Mouse (Mus musculus): ENCODE data around the gene Zc3h6.

Gene Zc3h6

GRCm38 (mm10) chr2:129035381-129035780 lies 68.2 kb downstream of the Zc3h6 start:
- no peak for DNase-seq (ENCODE audit: low spot score)

- peak; percentile 14 for DNase-seq (ENCODE audit: low spot score)
These were observed 71.3 kb downstream of the Zc3h6 start for GRCm38 (mm10) chr2:129038426-129038936.

GRCm38 (mm10) chr2:129038937-129039631 lies 71.9 kb downstream of the Zc3h6 start:
- DNase-seq (ENCODE audit: low spot score): peak; percentile 24

- DNase-seq (ENCODE audit: low spot score): no peak
These were observed 73.4 kb downstream of the Zc3h6 start for GRCm38 (mm10) chr2:129040567-129040966.

DNA sequence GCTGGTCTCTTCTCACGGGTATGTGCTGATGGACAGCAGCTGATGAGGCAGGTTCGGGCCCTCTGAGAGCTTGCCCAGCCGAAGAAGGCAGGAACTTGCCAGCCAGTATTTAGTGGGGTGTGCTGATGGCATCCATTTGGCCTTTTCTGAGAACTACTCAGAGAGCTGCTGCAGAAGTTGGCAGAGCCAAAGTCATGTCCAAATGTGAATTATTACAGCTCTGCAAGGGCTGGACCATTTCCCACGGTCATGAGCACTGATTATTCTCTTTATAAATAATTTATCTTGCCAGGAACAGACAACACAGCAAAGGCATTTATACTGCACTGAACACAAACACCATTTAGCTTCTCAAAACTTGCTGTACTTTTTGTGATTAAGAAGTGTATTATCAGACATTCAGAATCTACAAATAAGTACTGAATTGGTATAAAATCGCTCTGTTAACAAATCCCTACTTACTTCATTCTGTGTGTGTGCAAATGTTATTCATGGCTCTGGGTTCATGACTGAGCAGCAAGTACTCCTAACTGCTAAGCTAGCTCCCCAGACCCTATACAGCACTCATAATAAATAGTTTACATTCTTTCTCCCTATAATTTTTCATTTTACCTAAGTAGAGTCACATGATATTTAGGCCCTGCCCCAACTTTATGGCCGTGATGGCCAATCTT lies 79.1 kb downstream of the Zc3h6 start:
- DNase-seq (ENCODE audit: low spot score): peak; percentile 21

- DNase-seq (ENCODE audit: low spot score): no peak
These were observed 79.6 kb downstream of the Zc3h6 start for GRCm38 (mm10) chr2:129046846-129047196.

GRCm38 (mm10) chr2:129047811-129048210 lies 80.6 kb downstream of the Zc3h6 start, which contains the start of gene Vinac1:
Gene Vinac1 (minus strand): TSS chr2:129048172.
- DNase-seq (ENCODE audit: low spot score): no peak

- DNase-seq (ENCODE audit: low spot score): no peak
These were observed 85.3 kb downstream of the Zc3h6 start for GRCm38 (mm10) chr2:129052451-129052983.

DNA sequence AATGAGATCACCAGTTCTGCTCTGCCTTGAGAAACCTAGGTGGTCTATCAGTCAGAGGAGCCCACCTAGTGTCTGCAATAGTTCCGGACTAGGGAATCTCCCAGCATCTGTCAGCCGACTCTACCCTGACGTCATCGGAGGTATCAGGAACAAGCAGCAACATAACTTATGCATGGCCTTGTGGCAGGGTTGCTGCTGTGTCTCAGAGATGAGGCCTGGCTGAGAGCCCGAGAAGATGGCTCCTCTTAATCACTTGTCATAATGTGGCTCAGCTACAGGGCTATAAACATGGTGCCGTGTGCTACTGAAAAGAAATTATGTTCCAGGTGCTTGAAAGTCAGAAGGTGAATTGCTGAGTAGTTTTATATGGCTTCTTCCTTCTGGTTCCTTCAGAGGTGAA lies 88.5 kb downstream of the Zc3h6 start:
- no peak for DNase-seq (ENCODE audit: low spot score)

GRCm38 (mm10) chr2:129056597-129056996 lies 89.4 kb downstream of the Zc3h6 start:
- DNase-seq (ENCODE audit: low spot score): no peak

DNA sequence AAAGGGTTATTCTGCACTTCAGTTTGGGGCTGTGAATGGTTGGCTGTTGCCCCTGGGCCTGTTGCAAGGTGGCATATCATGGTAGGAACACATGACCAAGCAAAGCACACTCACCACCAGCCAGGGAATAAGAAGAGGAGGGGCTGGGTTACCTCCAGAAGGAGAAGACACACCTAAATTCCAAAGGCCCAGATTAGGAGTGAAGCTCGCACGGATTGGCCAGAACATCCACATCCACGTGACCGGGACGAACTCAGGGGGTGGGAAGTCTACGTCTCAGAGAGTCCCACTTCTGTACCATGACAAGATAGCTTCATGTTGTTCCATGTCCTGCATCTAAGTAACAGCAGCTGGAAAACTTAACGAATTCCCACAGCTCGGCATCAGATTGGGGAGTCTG lies 90.1 kb downstream of the Zc3h6 start:
- no peak for DNase-seq (ENCODE audit: low spot score)

- DNase-seq (ENCODE audit: low spot score): no peak
These were observed 90.7 kb downstream of the Zc3h6 start for GRCm38 (mm10) chr2:129057920-129058361.

DNA sequence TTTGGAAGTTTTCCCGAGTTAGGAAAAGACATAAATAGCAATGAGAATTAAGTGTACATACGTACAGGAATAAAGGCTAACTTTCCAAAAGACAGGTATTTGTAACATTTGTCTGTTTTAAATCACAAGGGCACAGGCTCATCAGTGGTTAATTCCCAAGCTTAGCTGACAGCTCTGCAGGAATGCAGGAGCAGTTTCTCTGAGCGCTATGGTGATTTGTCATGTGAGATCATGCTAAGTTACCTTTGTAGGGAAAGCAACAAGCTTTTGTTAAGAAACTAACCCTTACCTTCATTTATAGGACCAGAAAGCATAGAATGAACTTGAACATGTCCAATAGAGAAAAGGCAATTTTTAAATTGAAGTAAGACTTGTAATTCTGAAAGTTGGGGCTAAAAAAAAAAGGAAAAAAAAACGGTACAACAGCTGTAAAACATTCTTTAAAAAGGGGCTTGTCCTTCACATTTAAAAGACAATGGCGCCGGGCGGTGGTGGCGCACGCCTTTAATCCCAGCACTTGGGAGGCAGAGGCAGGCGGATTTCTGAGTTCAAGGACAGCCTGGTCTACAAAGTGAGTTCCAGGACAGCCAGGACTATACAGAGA lies 94.4 kb downstream of the Zc3h6 start:
- no peak for DNase-seq (ENCODE audit: low spot score)

- DNase-seq (ENCODE audit: low spot score): peak; percentile 83
These were observed 98.5 kb downstream of the Zc3h6 start, which contains the start of gene Ttl for GRCm38 (mm10) chr2:129065437-129066282. Gene Ttl (plus strand): TSS chr2:129065942.

DNA sequence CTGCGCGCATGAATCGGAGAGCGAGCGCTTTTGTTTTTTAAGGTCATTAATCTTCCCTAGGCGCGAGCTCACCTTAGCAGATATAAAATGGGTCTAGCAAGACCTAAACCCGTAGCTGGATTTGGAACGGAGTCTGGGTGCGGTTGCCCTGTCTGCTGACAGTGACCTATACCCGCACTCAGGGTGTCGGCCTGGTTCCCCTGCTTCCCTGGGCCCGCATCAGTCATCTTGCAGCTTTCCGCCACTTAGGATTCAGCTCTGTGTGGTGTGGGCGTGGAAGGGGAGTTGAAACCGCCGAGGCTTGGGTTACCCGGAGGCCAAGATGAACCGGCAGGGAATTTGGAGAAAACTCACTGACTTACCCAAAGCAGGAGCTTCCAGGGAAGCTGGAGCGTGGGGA lies 99.1 kb downstream of the Zc3h6 start:
- peak; percentile 45 for DNase-seq (ENCODE audit: low spot score)
